ENCODE assay signal across 8 mouse cellular contexts in genomic region chr7:17002375-17003195, GRCm38 (mm10). TPM values are rescaled to one million over a fixed set of nuclear protein-coding genes. Genes with fewer than 3 reads are reported as not detected.
DNase-seq lines count a peak whose midpoint lies in the region; ATAC-seq and TF ChIP-seq lines count a peak whose summit lies in the region.

No protein-coding gene starts in this region.

- 17% methylated on average over 7 of the region's 7 CpGs for WGBS in bone marrow, adult 2 months
- WGBS in embryonic facial prominence, embryonic 15.5 days, result 7% methylated on average over 7 of the region's 7 CpGs
- WGBS in heart, embryonic 15.5 days, result 9% methylated on average over 7 of the region's 7 CpGs
- 14% methylated on average over 7 of the region's 7 CpGs for WGBS in liver, embryonic 13.5 days (ENCODE audit: insufficient replicate concordance)
- 9% methylated on average over 7 of the region's 7 CpGs for WGBS in stomach, embryonic 16.5 days

- H3K4me2 ChIP-seq in embryonic facial prominence, embryonic 15.5 days (replicated peaks), result no peak overlapping the region
- no peak overlapping the region for H3K4me2 ChIP-seq in heart, embryonic 15.5 days
- H3K4me2 ChIP-seq in liver, embryonic 13.5 days, result no peak overlapping the region
- no peak overlapping the region for H3K4me2 ChIP-seq in stomach, embryonic 16.5 days (ENCODE audit: low read depth, low read length)

- no peak overlapping the region for H3K9ac ChIP-seq in embryonic facial prominence, embryonic 15.5 days
- no peak overlapping the region for H3K9ac ChIP-seq in heart, embryonic 15.5 days
- H3K9ac ChIP-seq in liver, embryonic 13.5 days, result no peak overlapping the region
- no peak overlapping the region for H3K9ac ChIP-seq in stomach, embryonic 16.5 days (ENCODE audit: low read length)

- H3K9me3 ChIP-seq in embryonic facial prominence, embryonic 15.5 days (replicated peaks), result no peaks in the 10 kb centered on the region
- H3K9me3 ChIP-seq in heart, embryonic 15.5 days (replicated peaks), result no peaks in the 10 kb centered on the region
- H3K9me3 ChIP-seq in liver, embryonic 13.5 days (replicated peaks), result no peaks in the 10 kb centered on the region
- H3K9me3 ChIP-seq in stomach, embryonic 16.5 days (replicated peaks; ENCODE audit: control insufficient read depth, low read length), result no peaks in the 10 kb centered on the region

- TF ChIP-seq POLR2A in bone marrow, adult 2 months (IDR thresholded peaks at IDR 0.05; ENCODE audit: borderline replicate concordance, control insufficient read depth, low read depth, low read length), result no peak

- peak; percentile 85 for DNase-seq in kidney, postnatal 14 days
- peak; percentile 55 for DNase-seq in liver, embryonic 13.5 days
- DNase-seq in neural tube, embryonic 10.5 days (ENCODE audit: extremely low spot score, low spot score), result peak; percentile 89

- ATAC-seq in CD4-positive, CD25-positive, alpha-beta regulatory T cell, adult 4 months, result peak; percentile 88
- ATAC-seq in embryonic facial prominence, embryonic 15.5 days (ENCODE audit: insufficient number of reproducible peaks, low FRiP score, low TSS enrichment, low read depth), result peak; percentile 59; the same call in 1 of the 2 replicates
- ATAC-seq in heart, embryonic 15.5 days (replicated peaks; ENCODE audit: insufficient number of reproducible peaks, insufficient read depth, low FRiP score, low read depth), result peak; percentile 43; the same call in 1 of the 2 replicates
- ATAC-seq in liver, embryonic 13.5 days (ENCODE audit: low read depth), result peak; percentile 49
- peak; percentile 52; the same call in 1 of the 2 replicates for ATAC-seq in stomach, embryonic 16.5 days (ENCODE audit: insufficient read depth, low FRiP score)

- TF ChIP-seq CTCF in bone marrow, adult 2 months (IDR thresholded peaks at IDR 0.05; ENCODE audit: control insufficient read depth, insufficient read depth, low read length), result peak; percentile 98

- H3K4me3 ChIP-seq in bone marrow, adult 2 months (replicated peaks; ENCODE audit: control insufficient read depth, low read depth, low read length), result no peak overlapping the region
- H3K4me3 ChIP-seq in embryonic facial prominence, embryonic 15.5 days (replicated peaks), result no peak overlapping the region
- no peak overlapping the region for H3K4me3 ChIP-seq in heart, embryonic 15.5 days
- H3K4me3 ChIP-seq in liver, embryonic 13.5 days (replicated peaks), result no peak overlapping the region
- H3K4me3 ChIP-seq in stomach, embryonic 16.5 days (replicated peaks; ENCODE audit: low read length), result no peak overlapping the region

- no peak overlapping the region for H3K27ac ChIP-seq in bone marrow, adult 2 months (ENCODE audit: control insufficient read depth, insufficient read depth, low read depth, low read length, poor library complexity)
- no peak overlapping the region for H3K27ac ChIP-seq in embryonic facial prominence, embryonic 15.5 days (replicated peaks)
- H3K27ac ChIP-seq in heart, embryonic 15.5 days, result peak overlapping the region; percentile 22; the same call in 1 of the 2 replicates
- H3K27ac ChIP-seq in liver, embryonic 13.5 days, result peak overlapping the region; percentile 64
- H3K27ac ChIP-seq in stomach, embryonic 16.5 days (ENCODE audit: low read length), result peak overlapping the region; percentile 50

- H3K27me3 ChIP-seq in embryonic facial prominence, embryonic 15.5 days, result no peaks in the 10 kb centered on the region
- no peaks in the 10 kb centered on the region for H3K27me3 ChIP-seq in heart, embryonic 15.5 days
- no peaks in the 10 kb centered on the region for H3K27me3 ChIP-seq in liver, embryonic 13.5 days
- H3K27me3 ChIP-seq in stomach, embryonic 16.5 days (ENCODE audit: control insufficient read depth, insufficient read depth, low read length), result no peaks in the 10 kb centered on the region

- no peaks in the 10 kb centered on the region for H3K4me1 ChIP-seq in bone marrow, adult 2 months (ENCODE audit: control insufficient read depth, insufficient read depth, low read length)
- H3K4me1 ChIP-seq in embryonic facial prominence, embryonic 15.5 days, result 0 out of 2 replicates have a peak, but pooled peaks cover 11% of the 10 kb centered on the region
- H3K4me1 ChIP-seq in heart, embryonic 15.5 days (replicated peaks), result peaks cover 23% of the 10 kb centered on the region
- H3K4me1 ChIP-seq in liver, embryonic 13.5 days (replicated peaks), result peaks cover 53% of the 10 kb centered on the region
- H3K4me1 ChIP-seq in stomach, embryonic 16.5 days (ENCODE audit: control insufficient read depth, insufficient read depth, low read length), result peaks cover 13% of the 10 kb centered on the region; the same call in 1 of the 2 replicates

- peaks cover 71% of the 10 kb centered on the region for H3K36me3 ChIP-seq in embryonic facial prominence, embryonic 15.5 days
- H3K36me3 ChIP-seq in heart, embryonic 15.5 days, result peaks cover 66% of the 10 kb centered on the region
- H3K36me3 ChIP-seq in liver, embryonic 13.5 days, result peaks cover 56% of the 10 kb centered on the region
- H3K36me3 ChIP-seq in stomach, embryonic 16.5 days (ENCODE audit: control insufficient read depth, insufficient read depth, low read length), result peaks cover 32% of the 10 kb centered on the region

RNA-seq across cellular contexts. Expression of gene Ccdc8, which starts 10.1 kb away (rescaled TPM):
- under 1 TPM in 1 of 2 experiments, not detected in 1; 0.20 TPM for polyA plus RNA-seq in CD4-positive, CD25-positive, alpha-beta regulatory T cell, adult 4 months (2017; shearing (Covaris generic))
- 1.4 and 2.5 TPM in 2 replicates for polyA plus RNA-seq in bone marrow, adult 2 months (2011; ENCODE audit: insufficient read depth, insufficient read length, low replicate concordance, missing spikeins)
- 41.5 and 43.9 TPM in 2 replicates for polyA plus RNA-seq in embryonic facial prominence, embryonic 15.5 days (2015; fragmentation: Nextera tagmentation; extraction: Ambion mirVana)
- 28.1 and 34.0 TPM in 2 replicates for polyA plus RNA-seq in heart, embryonic 15.5 days (2015; fragmentation: Nextera tagmentation; extraction: Ambion mirVana)
- polyA plus RNA-seq in liver, embryonic 13.5 days (2015; fragmentation: Nextera tagmentation; extraction: Ambion mirVana), result 2.8 and 3.6 TPM in 2 replicates
- 40.4 and 45.1 TPM in 2 replicates for polyA plus RNA-seq in stomach, embryonic 16.5 days (2015; fragmentation: Nextera tagmentation; extraction: Ambion mirVana)

RNA-seq across cellular contexts. Expression of gene Gm42372, which starts 19.7 kb away (rescaled TPM):
- 1 to 10 TPM; 4.8 to 4.9 TPM for polyA plus RNA-seq in CD4-positive, CD25-positive, alpha-beta regulatory T cell, adult 4 months (2017; shearing (Covaris generic))
- polyA plus RNA-seq in bone marrow, adult 2 months (2011; ENCODE audit: insufficient read depth, insufficient read length, low replicate concordance, missing spikeins), result 0.77 and 1.9 TPM in 2 replicates
- 0.28 and 0.32 TPM in 2 replicates for polyA plus RNA-seq in embryonic facial prominence, embryonic 15.5 days (2015; fragmentation: Nextera tagmentation; extraction: Ambion mirVana)
- polyA plus RNA-seq in heart, embryonic 15.5 days (2015; fragmentation: Nextera tagmentation; extraction: Ambion mirVana), result 0.05 and 0.23 TPM in 2 replicates
- polyA plus RNA-seq in liver, embryonic 13.5 days (2015; fragmentation: Nextera tagmentation; extraction: Ambion mirVana), result 0.07 and 0.09 TPM in 2 replicates
- 0.25 and 0.35 TPM in 2 replicates for polyA plus RNA-seq in stomach, embryonic 16.5 days (2015; fragmentation: Nextera tagmentation; extraction: Ambion mirVana)

RNA-seq across cellular contexts. Expression of gene Ppp5c, which starts 25.1 kb away (rescaled TPM):
- polyA plus RNA-seq in CD4-positive, CD25-positive, alpha-beta regulatory T cell, adult 4 months (2017; shearing (Covaris generic)), result 10 to 100 TPM; 56.6 to 76.0 TPM
- 30.6 and 70.5 TPM in 2 replicates for polyA plus RNA-seq in bone marrow, adult 2 months (2011; ENCODE audit: insufficient read depth, insufficient read length, low replicate concordance, missing spikeins)
- polyA plus RNA-seq in embryonic facial prominence, embryonic 15.5 days (2015; fragmentation: Nextera tagmentation; extraction: Ambion mirVana), result 112 and 113 TPM in 2 replicates
- polyA plus RNA-seq in heart, embryonic 15.5 days (2015; fragmentation: Nextera tagmentation; extraction: Ambion mirVana), result 82.5 and 99.2 TPM in 2 replicates
- 54.0 and 61.1 TPM in 2 replicates for polyA plus RNA-seq in liver, embryonic 13.5 days (2015; fragmentation: Nextera tagmentation; extraction: Ambion mirVana)
- polyA plus RNA-seq in stomach, embryonic 16.5 days (2015; fragmentation: Nextera tagmentation; extraction: Ambion mirVana), result 87.9 and 95.6 TPM in 2 replicates

RNA-seq across cellular contexts. Expression of gene Pnmal1, which starts 43.1 kb away (rescaled TPM):
- not detected for polyA plus RNA-seq in CD4-positive, CD25-positive, alpha-beta regulatory T cell, adult 4 months (2017; shearing (Covaris generic))
- polyA plus RNA-seq in bone marrow, adult 2 months (2011; ENCODE audit: insufficient read depth, insufficient read length, low replicate concordance, missing spikeins), result not detected in 2 replicates
- 1.8 and 2.9 TPM in 2 replicates for polyA plus RNA-seq in embryonic facial prominence, embryonic 15.5 days (2015; fragmentation: Nextera tagmentation; extraction: Ambion mirVana)
- 0.05 and 0.24 TPM in 2 replicates for polyA plus RNA-seq in heart, embryonic 15.5 days (2015; fragmentation: Nextera tagmentation; extraction: Ambion mirVana)
- 0.07 and 0.10 TPM in 2 replicates for polyA plus RNA-seq in liver, embryonic 13.5 days (2015; fragmentation: Nextera tagmentation; extraction: Ambion mirVana)
- 3.2 and 3.4 TPM in 2 replicates for polyA plus RNA-seq in stomach, embryonic 16.5 days (2015; fragmentation: Nextera tagmentation; extraction: Ambion mirVana)

RNA-seq across cellular contexts. Expression of gene Pnmal2, which starts 58.1 kb away (rescaled TPM):
- polyA plus RNA-seq in CD4-positive, CD25-positive, alpha-beta regulatory T cell, adult 4 months (2017; shearing (Covaris generic)), result not detected
- not detected in 2 replicates for polyA plus RNA-seq in bone marrow, adult 2 months (2011; ENCODE audit: insufficient read depth, insufficient read length, low replicate concordance, missing spikeins)
- polyA plus RNA-seq in embryonic facial prominence, embryonic 15.5 days (2015; fragmentation: Nextera tagmentation; extraction: Ambion mirVana), result 22.4 and 26.0 TPM in 2 replicates
- 4.7 and 6.2 TPM in 2 replicates for polyA plus RNA-seq in heart, embryonic 15.5 days (2015; fragmentation: Nextera tagmentation; extraction: Ambion mirVana)
- polyA plus RNA-seq in liver, embryonic 13.5 days (2015; fragmentation: Nextera tagmentation; extraction: Ambion mirVana), result 0.34 and 0.61 TPM in 2 replicates
- 7.8 and 10.2 TPM in 2 replicates for polyA plus RNA-seq in stomach, embryonic 16.5 days (2015; fragmentation: Nextera tagmentation; extraction: Ambion mirVana)

Comparison
In these comparisons a context has a peak if more than half of its experiments do, and no peak if none do; other contexts are left out.
1. H3K27ac ChIP-seq: peak in heart, embryonic 15.5 days (single experiment), liver, embryonic 13.5 days (single experiment) and stomach, embryonic 16.5 days (single experiment); none in bone marrow, adult 2 months (single experiment) and embryonic facial prominence, embryonic 15.5 days (single experiment).
2. Peak in every context shown above with its lines, with median percentiles within 50 percentile points of each other: ATAC-seq and DNase-seq.